Mouse (Mus musculus) lung, postnatal 25 days (tissue): ENCODE results near the gene Lyzl4.
"Not testable (repeated sequence)": the region's sequence is repeated elsewhere in the genome, so short reads cannot be mapped to it uniquely, and the experiment has no call there.

Source experiments
- DNase-seq: peaks from one replicate; pipeline ENCODE4 v3.0.0; 2022; ENCODE audit warnings: low spot score

Lyzl4 gene

DNA sequence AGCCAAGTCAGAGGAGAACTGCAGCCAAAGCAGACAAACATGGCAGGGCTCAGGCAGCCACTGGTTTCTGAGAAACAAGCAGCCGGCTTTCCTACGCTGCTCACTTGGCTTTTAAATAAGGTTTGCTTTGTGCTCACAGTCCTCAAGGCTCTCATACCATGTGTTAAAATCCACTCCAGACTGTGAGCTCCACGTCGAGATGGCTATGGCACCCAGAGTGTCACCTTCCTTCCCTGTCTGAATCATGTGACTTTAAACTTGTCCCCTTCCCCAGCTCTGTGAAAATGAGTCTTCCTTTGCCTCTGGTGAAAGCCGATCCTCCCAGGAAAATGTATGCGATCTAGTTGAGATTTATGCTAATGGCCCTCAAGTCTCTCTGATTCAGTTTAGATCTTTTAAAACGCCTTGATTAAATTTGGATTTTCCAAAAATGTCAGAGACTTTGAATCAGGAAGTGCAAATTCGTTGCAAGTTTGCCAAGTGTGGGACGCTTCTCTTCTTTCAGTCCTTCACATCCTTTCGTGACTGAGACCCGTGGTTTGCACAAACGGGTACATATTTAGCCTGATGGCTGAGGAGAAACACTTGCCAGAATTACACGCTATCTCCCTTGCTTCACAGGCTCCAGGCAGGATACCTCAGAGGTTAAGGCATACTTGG lies 41.6 kb downstream of the Lyzl4 start:
- no peak for DNase-seq

DNA sequence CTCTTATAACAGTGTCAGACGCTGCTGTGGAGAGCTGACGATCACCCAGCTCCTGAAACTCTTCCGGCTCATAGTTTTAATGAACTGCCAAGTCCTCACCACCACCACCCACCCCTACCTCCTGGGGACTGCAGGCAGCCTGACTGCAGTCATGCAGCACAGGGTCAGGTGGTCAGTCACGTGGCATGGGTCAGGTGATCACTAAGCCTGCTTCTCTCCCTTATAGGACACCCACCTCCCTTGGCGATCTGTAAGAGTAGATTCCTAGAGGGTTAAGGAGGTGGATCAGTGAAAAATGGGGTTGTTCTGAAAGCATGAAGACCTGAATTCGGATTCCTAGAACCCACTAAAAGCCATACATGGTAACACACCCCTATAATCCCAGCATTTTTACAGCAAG lies 42.3 kb downstream of the Lyzl4 start:
- DNase-seq: no peak

DNA sequence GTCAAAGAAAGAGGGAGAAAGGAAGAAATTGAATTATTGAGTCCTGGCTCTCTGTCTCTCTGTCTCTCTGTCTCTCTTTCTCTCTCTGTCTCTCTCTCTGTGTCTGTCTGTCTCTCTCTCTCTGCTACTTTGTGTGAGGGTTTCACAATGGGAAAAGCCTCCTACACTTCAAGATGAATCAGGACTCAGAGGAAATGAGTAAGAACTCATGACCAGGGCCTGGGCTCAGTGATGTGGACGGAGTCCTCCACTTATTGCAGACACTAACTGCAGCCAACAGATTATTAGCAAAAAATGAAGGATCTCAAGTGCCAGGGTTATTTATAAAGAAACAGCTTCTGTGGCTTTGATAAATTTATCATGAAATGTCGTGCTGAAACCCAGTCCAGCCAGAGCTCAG lies 43.8 kb downstream of the Lyzl4 start:
- no peak for DNase-seq

DNA sequence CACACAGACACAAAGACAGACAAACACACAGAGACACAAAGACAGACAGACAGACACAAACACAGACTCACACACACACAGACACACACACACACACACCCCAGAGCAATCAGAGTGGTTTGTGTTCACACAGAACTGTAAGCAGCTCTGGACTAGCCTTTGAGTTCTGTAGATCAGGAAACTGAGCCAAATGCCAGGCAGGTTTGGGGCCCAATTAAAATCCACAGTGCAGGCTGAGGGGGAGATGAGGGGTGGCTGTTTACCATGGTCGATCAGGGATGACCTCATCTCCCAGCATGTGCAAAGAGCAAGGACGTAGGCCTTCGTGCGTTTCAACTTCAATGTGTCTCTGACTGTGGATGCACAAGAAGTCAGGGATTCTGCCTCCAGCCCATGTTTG lies 47.1 kb downstream of the Lyzl4 start:
- DNase-seq: no peak

DNA sequence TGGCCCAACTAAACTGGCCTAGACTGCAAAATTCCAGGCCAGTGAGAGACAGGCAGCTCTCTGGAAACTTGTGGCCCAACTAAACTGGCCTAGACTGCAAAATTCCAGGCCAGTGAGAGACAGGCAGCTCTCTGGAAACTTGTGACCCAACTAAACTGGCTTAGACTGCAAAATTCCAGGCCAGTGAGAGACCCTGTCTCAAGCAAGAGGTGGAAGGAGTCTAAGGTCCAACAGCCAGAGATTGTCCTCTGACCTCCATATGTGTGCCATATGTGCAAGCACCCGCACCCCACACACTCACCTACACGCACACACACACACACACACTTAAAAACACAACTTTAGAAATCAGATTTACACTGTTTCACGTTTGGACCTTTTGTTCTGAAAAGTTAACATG lies 48.1 kb downstream of the Lyzl4 start:
- DNase-seq: not testable (repeated sequence)

DNA sequence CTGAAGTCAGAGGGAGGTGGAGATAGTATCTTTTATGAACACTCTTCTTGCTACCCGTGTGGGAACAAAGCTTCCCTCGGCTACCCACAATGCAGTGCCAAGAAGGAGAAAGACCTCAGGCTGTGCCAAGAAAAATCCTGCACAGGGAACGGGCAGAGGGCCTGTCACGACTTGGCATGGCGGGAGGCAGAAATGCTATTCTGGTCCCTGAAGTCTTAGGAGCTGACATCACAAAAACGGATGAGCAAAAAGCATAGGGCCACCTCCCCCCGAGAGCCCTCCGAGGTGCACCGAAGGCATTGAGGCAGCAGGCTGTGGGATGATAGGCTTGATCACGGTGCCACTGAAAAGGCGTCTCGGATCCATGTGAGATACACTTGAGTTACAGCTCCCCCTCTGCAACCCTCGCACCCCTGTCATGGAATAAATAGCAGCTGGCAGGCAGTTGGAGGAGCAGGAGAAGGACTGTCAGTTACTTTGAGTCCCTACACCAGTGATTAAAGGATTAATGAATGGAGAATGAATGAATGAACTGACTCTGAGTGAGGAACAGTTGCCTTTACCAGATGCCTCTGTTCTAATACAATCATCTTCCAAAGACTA lies 48.8 kb downstream of the Lyzl4 start:
- no peak for DNase-seq

DNA sequence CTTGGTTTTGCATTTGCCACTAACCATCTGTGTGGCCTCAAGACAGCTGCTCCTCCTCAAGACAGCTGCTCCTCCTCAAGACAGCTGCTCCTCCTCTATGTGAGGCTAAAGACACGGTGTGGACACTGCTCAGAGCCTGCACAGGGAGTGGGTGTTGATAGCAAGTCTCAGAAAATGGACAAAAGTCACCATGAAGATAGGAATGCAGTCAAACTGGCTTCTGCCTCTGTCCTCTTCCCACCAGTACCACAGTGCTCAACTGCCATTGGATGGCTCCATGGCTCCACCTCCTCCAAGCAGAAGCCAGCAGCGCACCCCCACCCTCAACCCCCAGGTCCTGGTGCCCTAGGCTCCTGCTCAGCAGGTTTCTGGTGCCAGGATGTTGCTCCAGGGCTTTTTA lies 52.4 kb downstream of the Lyzl4 start:
- no peak for DNase-seq

DNA sequence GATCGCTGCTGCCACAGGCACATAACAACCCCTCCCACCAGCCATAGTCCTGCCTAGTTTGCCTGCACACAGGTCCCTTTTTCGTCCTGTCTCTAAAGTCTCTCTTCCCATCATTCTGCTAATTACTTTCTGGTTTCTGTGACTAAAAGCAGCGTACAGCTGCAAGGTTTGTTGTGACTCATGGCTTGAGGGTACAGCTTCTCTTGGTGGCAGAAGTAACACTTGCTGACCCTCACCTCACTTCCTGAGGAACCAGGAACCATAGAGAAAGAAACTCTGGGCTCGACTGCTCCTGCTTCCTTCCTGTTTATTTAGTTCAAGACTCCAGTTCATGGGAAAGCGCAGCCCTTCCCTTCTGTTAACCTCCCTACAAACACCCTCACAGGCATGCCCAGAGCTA lies 67.5 kb downstream of the Lyzl4 start:
- DNase-seq: no peak

DNA sequence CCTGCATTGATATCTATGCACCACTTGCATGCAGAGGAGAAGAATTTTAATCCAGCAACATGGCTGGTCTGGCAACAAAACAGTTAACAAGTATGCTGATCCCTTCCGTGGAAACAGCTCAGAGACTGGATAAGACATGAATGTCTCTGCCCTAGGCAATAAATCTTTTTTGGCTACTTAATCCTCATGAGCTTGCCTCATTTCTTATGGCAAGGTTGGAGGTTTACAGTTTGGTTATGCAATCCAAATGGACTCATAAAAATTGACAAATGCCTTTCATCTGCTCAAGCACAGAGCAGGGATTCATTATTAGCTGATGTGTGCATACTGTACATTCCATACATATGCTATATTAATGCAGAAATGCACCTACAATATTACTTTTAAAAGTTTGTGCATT lies 73.4 kb downstream of the Lyzl4 start:
- DNase-seq: no peak

DNA sequence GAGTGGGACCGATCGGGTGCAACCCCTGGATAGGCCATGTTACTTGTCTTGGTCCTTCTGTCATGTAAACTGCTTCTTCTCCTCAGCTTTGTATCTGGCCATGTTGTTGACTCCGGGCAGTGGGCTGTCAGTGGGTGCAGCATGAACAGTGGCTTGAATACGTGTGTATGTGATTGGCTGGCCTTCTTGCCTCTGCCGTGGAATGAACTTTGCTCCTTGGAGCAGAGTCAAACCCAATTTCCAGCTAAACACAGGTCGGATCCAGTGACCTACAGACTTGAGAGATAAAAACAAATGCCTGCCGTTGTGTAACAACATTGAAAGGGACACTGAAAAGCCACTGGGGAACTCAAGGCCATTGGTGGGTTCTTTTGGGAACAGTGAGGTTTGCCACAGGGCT lies 75.5 kb downstream of the Lyzl4 start:
- DNase-seq: no peak

DNA sequence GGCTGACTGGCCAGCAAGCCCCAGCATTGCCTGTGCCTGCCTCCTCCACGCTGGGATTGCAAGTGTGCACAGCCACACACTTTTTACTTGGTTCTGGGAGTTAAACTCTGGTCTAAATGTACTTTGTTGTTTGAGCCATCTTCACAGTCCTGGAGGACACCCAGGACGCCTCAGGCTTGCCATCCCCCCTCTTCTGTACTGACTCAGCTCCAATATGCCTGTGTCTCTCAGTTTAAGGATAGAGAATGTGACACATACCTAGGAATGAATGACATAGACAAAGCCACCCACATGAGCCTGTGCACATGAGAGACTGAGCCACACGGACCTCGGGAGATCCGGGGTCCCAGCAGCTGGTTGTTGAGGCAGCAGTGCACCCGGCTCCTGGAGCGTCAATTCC lies 78.6 kb downstream of the Lyzl4 start:
- DNase-seq: no peak

DNA sequence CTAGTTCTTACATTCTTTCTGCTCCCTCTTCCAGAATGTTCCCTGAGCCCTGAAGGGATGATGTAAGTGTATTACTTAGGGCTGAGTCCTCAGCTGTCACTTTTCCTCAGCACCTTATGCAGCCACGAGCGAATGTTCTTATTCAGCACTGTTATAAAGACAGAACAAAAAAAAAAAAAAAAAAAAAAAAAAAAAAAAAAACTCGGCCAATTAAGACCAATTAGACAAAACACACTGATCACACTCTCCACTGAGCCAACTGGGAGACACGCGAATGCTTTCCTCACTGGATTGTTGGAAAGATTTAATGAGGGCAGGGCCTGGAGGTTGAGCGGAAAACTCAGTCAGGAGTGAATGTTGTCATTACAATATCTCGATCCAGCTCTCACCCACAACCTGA lies 81.4 kb downstream of the Lyzl4 start:
- DNase-seq: no peak

DNA sequence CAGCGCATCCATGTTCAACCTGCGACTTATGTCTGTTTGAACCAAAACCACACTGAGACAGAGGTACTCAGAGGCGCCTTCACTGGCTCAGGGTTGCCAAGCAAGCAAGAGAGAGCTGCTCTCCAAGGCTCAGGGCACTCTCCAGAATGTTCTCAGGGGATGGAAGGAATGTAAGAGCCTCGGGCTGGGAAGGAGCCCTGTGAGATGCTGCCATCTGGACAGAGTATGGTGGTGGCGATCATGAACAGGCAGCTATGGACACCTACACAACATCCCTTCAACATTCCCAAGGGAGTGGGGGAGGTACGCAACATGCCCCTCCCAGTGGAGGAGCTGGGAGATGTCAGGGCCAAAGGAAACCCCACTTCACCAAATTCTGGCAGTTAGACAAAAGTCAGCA lies 83.7 kb downstream of the Lyzl4 start:
- DNase-seq: no peak

DNA sequence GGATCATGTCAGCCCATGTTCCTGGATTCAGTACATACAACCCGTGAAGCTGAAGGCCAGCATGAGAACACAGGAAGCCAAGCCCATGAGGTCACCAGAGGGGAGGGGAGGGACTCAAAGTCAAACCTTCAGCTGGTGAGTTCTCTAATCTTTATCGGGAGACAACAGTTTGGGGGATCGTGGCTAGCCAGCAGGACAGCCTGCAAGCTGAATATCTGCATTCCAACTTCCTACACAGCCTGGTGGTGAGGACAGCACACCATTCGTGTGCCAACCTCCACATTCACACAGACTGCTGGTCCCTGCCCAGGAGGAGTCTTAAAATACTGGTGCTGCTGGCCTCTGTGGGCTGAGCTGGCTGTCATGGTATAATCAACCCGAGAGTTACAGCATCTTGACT lies 85.0 kb downstream of the Lyzl4 start:
- DNase-seq: peak; percentile 13

DNA sequence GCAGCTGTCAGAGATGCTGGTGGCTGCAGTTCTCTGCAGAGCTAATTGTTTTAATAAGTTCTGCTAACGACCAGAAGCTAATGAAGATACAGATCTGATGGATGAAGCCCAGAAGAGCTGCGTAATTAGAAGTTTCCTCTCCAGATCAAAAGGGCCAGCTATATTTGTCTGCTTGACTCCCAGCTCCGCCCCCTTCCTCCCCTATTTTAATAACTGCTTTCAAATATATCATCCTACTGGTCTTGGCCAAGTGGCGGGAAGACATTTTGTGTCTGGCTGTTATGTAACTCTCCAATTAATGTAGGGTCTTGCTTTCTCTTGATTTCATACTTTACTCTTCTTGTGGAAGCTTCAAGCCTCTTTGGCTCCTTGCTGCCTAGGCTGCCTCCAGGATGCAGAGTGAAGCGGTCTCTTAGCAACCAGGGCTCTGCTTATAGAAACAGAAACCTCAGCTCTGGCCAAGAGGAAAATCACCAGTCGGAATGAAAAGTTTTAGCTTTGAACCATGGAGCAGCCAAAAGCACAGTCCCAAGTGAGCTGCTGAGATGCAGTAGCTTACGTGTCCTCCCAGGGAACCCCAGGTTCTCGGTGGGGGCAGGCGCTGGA lies 86.4 kb downstream of the Lyzl4 start:
- peak; percentile 18 for DNase-seq

DNA sequence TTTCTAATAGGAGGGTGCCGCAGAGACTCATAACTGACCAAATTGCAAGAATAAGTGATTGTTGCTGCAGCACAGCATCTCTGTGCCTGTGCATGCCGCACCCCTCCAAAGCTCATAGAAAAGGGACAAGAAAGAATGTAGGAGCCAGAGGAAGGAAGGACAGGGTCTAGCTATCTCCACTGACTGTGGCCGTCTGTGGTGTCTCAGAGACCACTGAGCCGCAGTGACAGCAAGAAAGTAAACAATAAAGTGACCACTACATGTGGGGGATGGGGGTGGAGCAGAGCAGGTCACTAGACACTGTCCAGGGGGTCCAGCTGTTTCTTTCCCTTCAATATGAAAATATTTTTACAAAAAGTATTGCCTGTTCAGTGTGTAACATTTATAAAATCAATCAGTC lies 88.3 kb downstream of the Lyzl4 start:
- DNase-seq: no peak

DNA sequence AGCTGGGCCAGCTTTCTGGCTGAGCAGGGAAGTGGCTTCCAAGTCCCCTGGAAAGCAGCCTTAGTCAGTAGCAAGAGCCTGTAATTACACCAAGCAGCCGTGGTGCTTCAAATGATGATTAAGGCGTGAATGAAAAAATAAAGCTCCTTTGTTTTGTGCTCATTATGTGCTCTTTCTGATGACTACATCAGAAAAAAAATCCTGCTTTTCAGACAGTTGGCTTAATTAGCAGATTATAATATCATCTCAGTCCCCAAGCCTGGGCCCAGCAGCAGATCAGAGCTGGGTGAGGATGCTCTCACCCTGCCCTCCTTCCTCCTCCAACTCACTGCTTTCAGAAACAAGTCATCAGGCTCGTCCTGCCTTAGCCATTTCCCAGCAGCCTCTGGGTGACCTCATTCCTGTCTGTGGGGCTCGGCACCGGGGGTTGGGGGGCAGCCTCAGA lies 91.5 kb downstream of the Lyzl4 start:
- no peak for DNase-seq

DNA sequence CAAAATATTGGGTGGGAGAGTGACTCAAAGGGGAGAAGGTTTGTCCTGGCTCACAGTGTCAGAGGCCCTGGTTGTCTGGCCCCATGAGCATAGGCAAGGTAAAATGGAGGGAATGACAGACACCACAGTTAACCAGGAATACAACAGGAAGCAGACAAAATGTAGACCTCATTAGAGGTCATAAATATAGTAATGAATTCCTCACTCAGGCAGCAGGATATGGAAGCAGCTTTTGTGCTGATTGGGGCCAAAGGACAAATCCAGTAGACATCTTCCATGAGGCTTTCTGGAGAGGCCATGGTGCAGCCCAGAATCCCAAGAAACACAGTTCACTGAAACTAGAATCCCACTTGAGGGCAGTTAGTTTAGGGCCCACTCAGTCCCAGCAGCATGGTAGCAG lies 92.5 kb downstream of the Lyzl4 start:
- no peak for DNase-seq

DNA sequence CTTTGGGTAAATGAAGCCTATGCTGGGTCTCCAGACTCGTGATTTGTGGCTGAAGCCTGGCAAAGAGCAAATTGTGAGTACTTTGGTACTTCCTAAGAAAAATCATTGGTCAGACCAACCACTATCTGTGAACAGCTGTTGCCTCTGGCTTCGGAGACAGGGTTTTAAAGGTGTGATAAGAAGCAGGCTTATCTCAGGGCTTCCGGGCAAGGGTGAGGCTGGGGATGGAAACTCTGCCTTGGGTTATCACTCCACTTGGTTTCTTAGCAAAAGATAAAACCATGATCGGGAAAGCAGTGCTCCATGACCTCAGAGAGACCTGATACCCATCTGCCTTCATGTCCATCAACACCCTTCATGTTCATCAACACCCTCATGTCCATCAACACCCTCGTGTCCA lies 92.9 kb downstream of the Lyzl4 start:
- no peak for DNase-seq

DNA sequence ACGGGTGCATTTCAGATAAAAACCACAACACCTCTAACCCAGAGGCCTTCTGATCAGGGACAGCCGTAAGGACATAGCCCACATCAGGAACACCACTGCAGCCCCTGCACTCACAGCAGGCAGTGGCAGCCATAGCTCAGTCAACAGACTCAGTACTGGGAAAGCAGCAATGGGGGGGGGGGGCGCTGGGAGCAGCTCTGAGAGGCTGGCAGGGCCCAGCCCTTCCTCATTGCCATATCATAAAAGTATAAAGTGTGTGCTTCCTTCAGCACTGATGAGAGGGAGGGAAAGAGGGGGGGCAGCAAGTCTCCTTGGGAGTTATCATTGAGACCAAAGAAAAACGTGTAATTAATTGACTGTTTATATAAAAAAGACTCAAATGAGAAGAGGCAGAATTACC lies 94.5 kb downstream of the Lyzl4 start:
- no peak for DNase-seq

DNA sequence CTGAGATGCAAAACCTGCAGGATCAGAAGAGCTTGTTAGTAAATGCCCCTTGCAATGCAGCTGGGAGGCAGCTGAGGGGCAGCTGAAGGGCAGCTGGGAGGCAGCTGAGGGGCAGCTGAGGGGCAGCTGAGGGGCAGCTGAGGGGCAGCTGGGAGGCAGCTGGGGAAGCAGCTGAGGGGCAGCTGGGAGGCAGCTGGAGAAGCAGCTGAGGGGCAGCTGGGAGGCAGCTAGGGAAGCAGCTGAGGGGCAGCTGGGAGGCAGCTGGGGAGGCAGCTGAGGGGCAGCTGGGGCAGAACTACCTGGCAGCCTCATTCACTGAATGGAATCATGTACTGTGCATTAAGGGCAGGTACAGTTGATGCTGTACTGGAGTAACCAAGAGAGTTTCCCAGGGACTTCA lies 100.4 kb downstream of the Lyzl4 start:
- no peak for DNase-seq

DNA sequence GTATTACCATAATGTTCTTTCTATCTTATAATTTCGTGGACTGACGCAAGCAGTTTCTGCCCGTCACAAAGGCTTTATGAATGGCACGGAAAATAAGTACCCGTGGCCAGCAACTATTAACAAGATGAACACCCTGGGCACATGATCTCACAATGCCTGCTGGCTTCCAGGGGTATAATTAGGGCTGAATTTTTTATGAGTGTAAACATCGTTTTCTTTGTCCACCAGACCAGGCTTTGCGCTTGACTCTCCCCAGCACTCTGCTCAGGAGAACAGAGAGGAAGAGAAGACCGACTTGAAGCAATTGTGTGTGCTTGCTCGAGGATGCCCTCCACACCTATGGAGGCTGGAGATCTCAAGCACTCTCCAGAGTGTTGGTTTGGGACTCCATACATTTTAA lies 109.3 kb downstream of the Lyzl4 start:
- DNase-seq: no peak

DNA sequence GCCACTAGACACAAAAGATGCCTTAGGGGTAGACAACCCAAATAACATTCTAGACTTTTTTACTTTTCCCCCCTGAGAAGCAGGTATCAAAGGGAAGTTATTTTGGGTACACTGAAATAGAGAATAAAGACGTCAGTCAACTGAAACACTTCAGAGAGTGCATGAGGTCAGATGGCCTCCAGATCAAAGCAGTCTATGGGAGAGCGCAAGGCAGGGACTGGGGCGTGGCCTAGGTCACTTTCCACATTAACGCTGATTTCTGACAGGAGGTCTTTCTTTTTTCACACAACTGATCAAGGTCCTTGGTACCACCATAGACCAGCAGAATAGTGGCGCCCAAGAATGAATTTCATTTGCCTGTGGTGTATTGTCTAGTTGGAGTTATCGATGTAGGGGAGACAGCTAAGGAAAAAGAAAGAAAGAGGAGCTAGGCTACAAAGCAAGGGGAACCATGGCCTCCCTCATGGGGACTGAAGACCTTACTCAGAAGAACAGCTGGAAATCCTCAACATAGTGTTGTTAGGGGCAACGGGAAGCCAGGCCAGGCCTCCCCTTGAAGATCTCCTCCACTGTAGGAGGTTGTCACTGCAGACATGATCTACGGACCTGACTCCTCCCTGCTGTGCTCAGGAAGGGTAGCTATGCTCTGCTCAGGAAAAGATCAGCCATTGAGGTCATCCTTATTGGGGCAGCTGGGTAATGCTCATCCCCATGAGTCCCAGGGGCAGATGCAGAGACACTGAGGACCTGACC lies 113.1 kb downstream of the Lyzl4 start:
- DNase-seq: no peak
